In genomic region chr15:7815521-7815944, GRCm38 (mm10) we compare ENCODE assay signal across 10 mouse cellular contexts. TPM values are rescaled to one million over a fixed set of nuclear protein-coding genes. Genes with fewer than 3 reads are reported as not detected.
DNase-seq lines count a peak whose midpoint lies in the region; ATAC-seq and TF ChIP-seq lines count a peak whose summit lies in the region.
"Had no signal": no experiment of that assay in that cellular context is flagged by ENCODE, and none has a peak within 500 bp of the region (broad histone marks: within the 10 kb centered on the region; RNA-seq: fewer than 3 reads in every experiment).

No protein-coding gene starts in this region.

- no peak for DNase-seq in kidney, adult 2 months
- DNase-seq in forebrain, embryonic 14.5 days (ENCODE audit: low spot score), result no peak
- no peak for DNase-seq in ovary, postnatal 36 days (ENCODE audit: low spot score)
- DNase-seq in thymus, postnatal 4 days, result no peak
- no peak for DNase-seq in kidney, postnatal 25 days
- DNase-seq: cerebellum, postnatal 36 days had no signal

- TF ChIP-seq POLR2A in kidney, adult 2 months (IDR thresholded peaks at IDR 0.05; ENCODE audit: low read depth, low read length), result no peak
- TF ChIP-seq POLR2A in small intestine, adult 2 months (IDR thresholded peaks at IDR 0.05; ENCODE audit: low read depth, low read length), result no peak

- no peaks in the 10 kb centered on the region for H3K9me3 ChIP-seq in kidney, embryonic 14.5 days (ENCODE audit: control insufficient read depth, low read length)
- H3K9me3 ChIP-seq in forebrain, embryonic 14.5 days (replicated peaks; ENCODE audit: control insufficient read depth, low read length), result no peaks in the 10 kb centered on the region
- no peaks in the 10 kb centered on the region for H3K9me3 ChIP-seq in lung, embryonic 15.5 days

- 3% methylated on average over 30 of the region's 36 CpGs for WGBS in kidney, embryonic 14.5 days
- 4% methylated on average over 36 of the region's 36 CpGs for WGBS in kidney, adult 2 months
- under 1% methylated on average over 27 of the region's 36 CpGs for WGBS in forebrain, embryonic 14.5 days
- 1% methylated on average over 32 of the region's 36 CpGs for WGBS in lung, embryonic 15.5 days
- 13% methylated on average over 36 of the region's 36 CpGs for WGBS in small intestine, adult 2 months

- H3K27me3 ChIP-seq in kidney, embryonic 14.5 days (ENCODE audit: control insufficient read depth, insufficient read depth, low read length), result peaks cover 27% of the 10 kb centered on the region
- peaks cover 13% of the 10 kb centered on the region for H3K27me3 ChIP-seq in kidney, adult 2 months (replicated peaks; ENCODE audit: control insufficient read depth, insufficient read depth, low read length)
- peaks cover 79% of the 10 kb centered on the region for H3K27me3 ChIP-seq in forebrain, embryonic 14.5 days (replicated peaks; ENCODE audit: control insufficient read depth, insufficient read depth, low read length)
- peaks cover 85% of the 10 kb centered on the region for H3K27me3 ChIP-seq in lung, embryonic 15.5 days
- H3K27me3 ChIP-seq in small intestine, adult 2 months (ENCODE audit: control insufficient read depth, insufficient read depth, low read length), result peaks cover 50% of the 10 kb centered on the region

- peaks cover 10% of the 10 kb centered on the region for H3K4me1 ChIP-seq in kidney, embryonic 14.5 days (ENCODE audit: control insufficient read depth, insufficient read depth, low read length)
- H3K4me1 ChIP-seq in kidney, adult 2 months (ENCODE audit: control insufficient read depth, insufficient read depth, low read length), result no peaks in the 10 kb centered on the region
- peaks cover 6% of the 10 kb centered on the region for H3K4me1 ChIP-seq in forebrain, embryonic 14.5 days (ENCODE audit: control insufficient read depth, insufficient read depth, low read length)
- H3K4me1 ChIP-seq in lung, embryonic 15.5 days, result peaks cover 35% of the 10 kb centered on the region
- H3K4me1 ChIP-seq in small intestine, adult 2 months (ENCODE audit: control insufficient read depth, insufficient read depth, insufficient read length, low read length), result 0 out of 2 replicates have a peak, but pooled peaks cover 3% of the 10 kb centered on the region

- no peak for TF ChIP-seq CTCF in kidney, adult 2 months (conservative IDR thresholded peaks at IDR 0.05; ENCODE audit: insufficient read depth, insufficient read length, low read depth, low read length)
- TF ChIP-seq CTCF in small intestine, adult 2 months (IDR thresholded peaks at IDR 0.05; ENCODE audit: extremely low read depth, insufficient read length, insufficient replicate concordance, low read depth, low read length), result no peak

- peak; percentile 4; the same call in 1 of the 2 replicates for ATAC-seq in kidney, embryonic 14.5 days (ENCODE audit: low FRiP score, low TSS enrichment)
- ATAC-seq in forebrain, embryonic 14.5 days, result no peak
- ATAC-seq in lung, embryonic 15.5 days (ENCODE audit: borderline replicate concordance, extremely low read depth, low FRiP score, low TSS enrichment), result no peak

- peak overlapping the region; percentile 90 for H3K9ac ChIP-seq in kidney, embryonic 14.5 days (ENCODE audit: low read depth, low read length)
- H3K9ac ChIP-seq in forebrain, embryonic 14.5 days (ENCODE audit: low read length), result peak overlapping the region; percentile 13; the same call in 1 of the 2 replicates
- no peak overlapping the region for H3K9ac ChIP-seq in lung, embryonic 15.5 days

- H3K36me3 ChIP-seq in kidney, embryonic 14.5 days (ENCODE audit: control insufficient read depth, insufficient read depth, low read length), result peaks cover 8% of the 10 kb centered on the region; the same call in 1 of the 2 replicates
- H3K36me3 ChIP-seq in kidney, adult 2 months (ENCODE audit: control insufficient read depth, insufficient read depth, low read length), result no peaks in the 10 kb centered on the region
- H3K36me3 ChIP-seq in forebrain, embryonic 14.5 days (ENCODE audit: control insufficient read depth, insufficient read depth, low read length), result no peaks in the 10 kb centered on the region
- no peaks in the 10 kb centered on the region for H3K36me3 ChIP-seq in lung, embryonic 15.5 days
- H3K36me3 ChIP-seq in small intestine, adult 2 months (ENCODE audit: control insufficient read depth, insufficient read depth, low read length), result no peaks in the 10 kb centered on the region

- peak overlapping the region; percentile 79 for H3K4me3 ChIP-seq in kidney, embryonic 14.5 days (ENCODE audit: low read length)
- H3K4me3 ChIP-seq in kidney, adult 2 months (ENCODE audit: insufficient read depth, low read depth, low read length), result no peak overlapping the region
- peak overlapping the region; percentile 19 for H3K4me3 ChIP-seq in forebrain, embryonic 14.5 days (ENCODE audit: low read depth, low read length)
- peak overlapping the region; percentile 32 for H3K4me3 ChIP-seq in lung, embryonic 15.5 days
- peak overlapping the region; percentile 18; the same call in 1 of the 2 replicates for H3K4me3 ChIP-seq in small intestine, adult 2 months (ENCODE audit: low read depth, low read length)

- peak overlapping the region; percentile 30; the same call in 1 of the 2 replicates for H3K27ac ChIP-seq in kidney, embryonic 14.5 days (ENCODE audit: low read depth, low read length)
- no peak overlapping the region for H3K27ac ChIP-seq in kidney, adult 2 months (ENCODE audit: insufficient read depth, low read depth, low read length)
- H3K27ac ChIP-seq in forebrain, embryonic 14.5 days (ENCODE audit: low read depth, low read length), result no peak overlapping the region
- H3K27ac ChIP-seq in lung, embryonic 15.5 days, result no peak overlapping the region
- H3K27ac ChIP-seq in small intestine, adult 2 months (ENCODE audit: insufficient read depth, low read depth, low read length), result no peak overlapping the region

- peak overlapping the region; percentile 88 for H3K4me2 ChIP-seq in kidney, embryonic 14.5 days (replicated peaks; ENCODE audit: low read depth, low read length)
- H3K4me2 ChIP-seq in forebrain, embryonic 14.5 days (ENCODE audit: low read length), result peak overlapping the region; percentile 43
- H3K4me2 ChIP-seq in lung, embryonic 15.5 days, result peak overlapping the region; percentile 61

RNA-seq across cellular contexts. Expression of gene Gdnf, which starts 4.9 kb away (rescaled TPM):
- polyA plus RNA-seq in kidney, embryonic 14.5 days (2014; fragmentation: Nextera tagmentation; extraction: Ambion mirVana), result 10.0 and 13.0 TPM in 2 replicates
- 0.13 and 0.27 TPM in 2 replicates for polyA plus RNA-seq in kidney, adult 2 months (2012; rRNA removed)
- 0.04 TPM in 1 of 2 replicates, not detected in the other for polyA plus RNA-seq in forebrain, embryonic 14.5 days (2014; fragmentation: Nextera tagmentation; extraction: Ambion mirVana)
- 0.06 and 0.09 TPM in 2 replicates for polyA plus RNA-seq in lung, embryonic 15.5 days (2015; fragmentation: Nextera tagmentation; extraction: Ambion mirVana)
- polyA plus RNA-seq in small intestine, adult 2 months (2012; rRNA removed), result 0.56 and 1.1 TPM in 2 replicates
- polyA plus RNA-seq: liver, adult 2 months had no signal
